Mouse (Mus musculus) liver, embryonic 14.5 days (tissue): ENCODE data around the gene Oxa1l. TPM values are rescaled to one million over a fixed set of nuclear protein-coding genes. Genes with fewer than 3 reads are reported as not detected.
A peak's percentile ranks its signal among the peaks of the same experiment; 100 is the strongest.

Source experiments
- ATAC-seq: fragments of 200-750 bp; cut with Nextera tagmentation; 2 replicates; pipeline ENCODE4 v1.8.0; 2017; ENCODE audit warnings: moderate number of reproducible peaks, mild to moderate bottlenecking, moderate library complexity; ENCODE audit not compliant: insufficient read depth
- DNase-seq, 3 experiments: peaks; one replicate each; pipeline ENCODE4 v3.0.0-alpha.2; 2012 to 2013; ENCODE audit warnings: low read depth in 3 of 3, low spot score in 3 of 3
- H3K27ac ChIP-seq: fragments of 300-500 bp; sonication (generic); 2 replicates; pipeline ENCODE4 v1.5.1; 2014; ENCODE audit warnings: moderate library complexity, mild to moderate bottlenecking, control low read depth, inconsistent platforms
- H3K27me3 ChIP-seq: fragments of 300-500 bp; sonication (generic); 2 replicates; pipeline ENCODE4 v1.6.1; 2014; ENCODE audit warnings: mild to moderate bottlenecking, low read length, moderate library complexity; ENCODE audit not compliant: control insufficient read depth, insufficient read depth
- H3K36me3 ChIP-seq: fragments of 300-500 bp; sonication (generic); replicated peaks from 2 replicates; pipeline ENCODE4 v1.6.1; 2014; ENCODE audit warnings: low read depth; ENCODE audit not compliant: control insufficient read depth, insufficient read depth
- H3K4me1 ChIP-seq, 2 experiments: fragments of 200-500 bp in 1 of 2; fragments of 300-500 bp in 1 of 2; sonication (generic) in 1 of 2; replicated peaks; 2 replicates each; pipeline ENCODE4 v1.6.1; 2012 to 2014; ENCODE audit warnings: antibody characterized with exemption in 1 of 2, inconsistent platforms in 1 of 2, low read length in 1 of 2; ENCODE audit not compliant: control insufficient read depth in 2 of 2, insufficient read depth in 2 of 2
- H3K4me2 ChIP-seq: fragments of 300-500 bp; sonication (generic); 2 replicates; pipeline ENCODE4 v1.6.1; 2014; ENCODE audit warnings: low read depth, mild to moderate bottlenecking, control low read depth, moderate library complexity
- H3K4me3 ChIP-seq, 2 experiments: fragments of 200-500 bp in 1 of 2; fragments of 300-500 bp in 1 of 2; sonication (generic) in 1 of 2; 2 replicates each; pipeline ENCODE4 v1.5.1; 2012 to 2014; ENCODE audit warnings: low read depth in 2 of 2, low read length in 2 of 2, mild to moderate bottlenecking in 2 of 2, control low read depth in 1 of 2, inconsistent platforms in 1 of 2, moderate library complexity in 1 of 2; ENCODE audit not compliant: insufficient read depth in 1 of 2
- H3K9ac ChIP-seq: fragments of 300-500 bp; sonication (generic); replicated peaks from 2 replicates; pipeline ENCODE4 v1.6.1; 2014; ENCODE audit warnings: mild to moderate bottlenecking, control low read depth, moderate library complexity
- H3K9me3 ChIP-seq: fragments of 300-500 bp; sonication (generic); 2 replicates; pipeline ENCODE4 v1.6.1; 2016; ENCODE audit warnings: low read length, mixed read lengths; ENCODE audit not compliant: control insufficient read depth
- CTCF ChIP-seq: IDR thresholded peaks from 2 replicates; pipeline ENCODE4 v1.5.1; 2016; ENCODE audit warnings: antibody characterized with exemption, low read depth, control low read depth
- EP300 ChIP-seq: IDR thresholded peaks from 2 replicates; pipeline ENCODE4 v1.6.1; 2016; ENCODE audit warnings: antibody characterized with exemption, low read depth
- WGBS: fragments of 180-500 bp; shearing (Covaris S2); extraction: QIAGEN DNeasy Blood & Tissue Kit; methylation state at CpG from one replicate; pipeline ENCODE4 v1.1.7; 2014; ENCODE audit not compliant: insufficient replicate concordance; 5-methylcytosine and 5-hydroxymethylcytosine counted together
- polyA plus RNA-seq, 2 experiments: library from polyadenylated mRNA; depleted of rRNA in 1 of 2; stranded (reverse) in 1 of 2; unstranded in 1 of 2; fragments of >200 nt; fragmentation: Nextera tagmentation in 1 of 2; extraction: Ambion mirVana in 1 of 2; gene quantifications; 2 replicates each; pipeline versions ENCODE4 v1.2.1 to v1.2.3; 2012 to 2014

Oxa1l gene
- polyA plus RNA-seq, 2 experiments = 17.4 to 27.9 TPM

GRCm38 (mm10) chr14:54409980-54410810 is 49.6 kb downstream of the Oxa1l start:
- H3K27me3 ChIP-seq = no peaks in the 10 kb centered on the region
- no peaks in the 10 kb centered on the region for H3K36me3 ChIP-seq
- TF ChIP-seq EP300 = no peak
- TF ChIP-seq CTCF = no peak
- no peak for DNase-seq
- H3K27ac ChIP-seq = no peak overlapping the region
- H3K4me3 ChIP-seq = no peak overlapping the region
- peak overlapping the region; percentile 16 for H3K4me2 ChIP-seq
- no peaks in the 10 kb centered on the region for H3K9me3 ChIP-seq
- WGBS = 20% methylated on average over 17 of the region's 17 CpGs
- peak; percentile 48; the same call in 1 of the 2 replicates for ATAC-seq
- no peak overlapping the region for H3K9ac ChIP-seq
- H3K4me1 ChIP-seq = peaks cover 0 to 13% of the 10 kb centered on the region in 2 experiments; a peak in 3 of 4 replicates

DNA sequence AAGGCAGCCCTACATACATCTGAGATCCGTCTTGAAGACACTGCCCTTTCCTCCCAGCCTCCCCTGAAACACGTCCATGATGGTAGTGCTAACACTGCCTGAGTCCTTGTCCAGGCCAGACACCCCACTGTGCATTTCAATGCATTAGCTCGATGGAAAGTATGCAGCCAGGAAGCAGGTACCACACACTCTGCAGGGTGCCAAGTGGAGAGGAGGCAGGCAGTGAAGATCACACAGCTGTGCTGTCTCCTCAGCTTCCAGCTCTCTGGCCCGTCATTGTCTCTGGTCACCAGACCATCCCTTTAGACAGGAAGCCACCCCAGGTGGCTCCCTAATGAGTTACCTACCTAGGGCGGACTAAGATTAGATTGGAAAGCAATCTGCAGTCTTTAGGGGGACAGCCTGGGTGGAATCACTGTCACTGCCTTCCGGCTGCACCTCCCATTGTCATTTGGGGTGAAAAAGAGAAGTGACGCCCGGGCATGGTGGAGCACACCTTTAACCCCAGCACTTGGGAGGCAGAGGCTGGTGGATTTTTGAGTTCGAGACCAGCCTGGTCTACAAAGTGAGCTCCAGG is 51.5 kb downstream of the Oxa1l start:
- ATAC-seq (no peak), DNase-seq (no peak)
- Histone ChIP-seq H3K27me3 (no peaks in the 10 kb centered on the region), H3K27ac (no peak overlapping the region), H3K4me3 (no peak overlapping the region), H3K36me3 (no peaks in the 10 kb centered on the region), H3K4me1 (peaks cover 0 to 18% of the 10 kb centered on the region in 2 experiments), H3K9me3 (no peaks in the 10 kb centered on the region), H3K9ac (no peak overlapping the region), H3K4me2 (no peak overlapping the region)
- no peak for TF ChIP-seq CTCF
- no peak for TF ChIP-seq EP300
- WGBS = 56% methylated on average over 9 of the region's 9 CpGs

- DNase-seq = no peak
- Histone ChIP-seq H3K4me3 (no peak overlapping the region), H3K36me3 (no peaks in the 10 kb centered on the region), H3K27me3 (no peaks in the 10 kb centered on the region), H3K4me1 (peaks cover 0 to 23% of the 10 kb centered on the region in 2 experiments), H3K9ac (no peak overlapping the region), H3K9me3 (no peaks in the 10 kb centered on the region), H3K4me2 (no peak overlapping the region), H3K27ac (no peak overlapping the region)
- TF ChIP-seq CTCF (peak; percentile 86), EP300 (no peak)
- no peak for ATAC-seq
- WGBS = 41% methylated on average over 2 of the region's 2 CpGs
These were observed 52.1 kb downstream of the Oxa1l start for GRCm38 (mm10) chr14:54412629-54413170.

- WGBS = 22% methylated on average over 18 of the region's 18 CpGs
- Histone ChIP-seq H3K4me3 (no peak overlapping the region), H3K4me1 (peaks cover 0 to 25% of the 10 kb centered on the region in 2 experiments), H3K4me2 (peak overlapping the region; percentile 44), H3K9me3 (no peaks in the 10 kb centered on the region), H3K36me3 (no peaks in the 10 kb centered on the region), H3K27ac (no peak overlapping the region), H3K27me3 (no peaks in the 10 kb centered on the region), H3K9ac (no peak overlapping the region)
- TF ChIP-seq CTCF (no peak), EP300 (no peak)
- no peak for ATAC-seq
- DNase-seq = no peak
These were observed 53.5 kb downstream of the Oxa1l start for GRCm38 (mm10) chr14:54413877-54414700.
